Mouse (Mus musculus): ENCODE data around the gene Zdbf2. TPM values are rescaled to one million over a fixed set of nuclear protein-coding genes. Genes with fewer than 3 reads are reported as not detected.

Gene Zdbf2
- 0.10 and 0.13 TPM in 2 replicates for polyA plus RNA-seq (2012; rRNA removed)

DNA sequence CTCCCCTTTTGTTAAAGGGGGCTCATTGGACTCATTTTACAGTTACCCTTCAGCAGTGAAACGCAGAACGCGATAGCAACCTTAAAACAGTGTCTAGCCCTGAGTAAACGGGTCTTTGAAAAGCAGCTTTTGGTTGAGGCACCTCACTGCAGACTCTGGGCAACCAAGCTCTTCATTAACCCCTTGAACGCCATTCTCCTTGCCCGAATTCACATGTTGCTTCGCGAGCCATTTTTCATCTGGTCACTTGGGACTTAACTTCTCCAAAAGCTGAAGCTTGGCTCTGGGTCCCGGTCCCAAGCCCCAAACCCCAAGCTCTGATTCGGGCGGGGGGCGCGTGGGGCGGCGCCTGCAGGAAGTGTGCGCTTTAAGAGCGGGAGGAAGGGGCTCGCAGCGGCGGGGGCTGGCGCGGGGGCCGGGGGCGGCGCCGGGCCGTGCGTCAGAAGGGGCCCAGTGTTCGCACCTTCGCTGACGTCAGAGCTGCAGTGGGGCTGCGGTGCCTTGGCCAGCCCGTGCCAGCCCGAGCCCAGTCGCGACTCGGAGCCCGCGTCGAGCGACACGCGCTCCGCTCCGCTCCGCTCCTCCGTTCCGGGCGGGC lies at the start of gene Zdbf2:
Gene Zdbf2, plus strand, starts transcription at position 525 of the 598 bp plus-strand sequence.

Other genes with a start within 250 kb of the Zdbf2 start
- 2.5 and 3.1 TPM in 2 replicates for gene Ino80d, start 158.6 kb upstream of the Zdbf2 start, polyA plus RNA-seq (2012; rRNA removed)
- 517 and 669 TPM in 2 replicates for gene Eef1b2, start 96.4 kb upstream of the Zdbf2 start, polyA plus RNA-seq (2012; rRNA removed)
- 62.8 and 66.3 TPM in 2 replicates for gene Ndufs1, start 96.4 kb upstream of the Zdbf2 start, polyA plus RNA-seq (2012; rRNA removed)
- 0.03 and 0.10 TPM in 2 replicates for gene Gpr1, start 58.7 kb upstream of the Zdbf2 start, polyA plus RNA-seq (2012; rRNA removed)
- gene Adam23, start 172.6 kb downstream of the Zdbf2 start, polyA plus RNA-seq (2012; rRNA removed), result 3.1 and 4.0 TPM in 2 replicates